Mouse (Mus musculus) neural tube, embryonic 10.5 days (tissue): Measurements from ENCODE around the gene Gm11492.

Experiments used
- DNase-seq: peaks from one replicate; pipeline ENCODE4 v3.0.0-alpha.2; 2017; ENCODE audit warnings: low spot score; ENCODE audit errors: extremely low spot score

The Gm11492 gene

DNA sequence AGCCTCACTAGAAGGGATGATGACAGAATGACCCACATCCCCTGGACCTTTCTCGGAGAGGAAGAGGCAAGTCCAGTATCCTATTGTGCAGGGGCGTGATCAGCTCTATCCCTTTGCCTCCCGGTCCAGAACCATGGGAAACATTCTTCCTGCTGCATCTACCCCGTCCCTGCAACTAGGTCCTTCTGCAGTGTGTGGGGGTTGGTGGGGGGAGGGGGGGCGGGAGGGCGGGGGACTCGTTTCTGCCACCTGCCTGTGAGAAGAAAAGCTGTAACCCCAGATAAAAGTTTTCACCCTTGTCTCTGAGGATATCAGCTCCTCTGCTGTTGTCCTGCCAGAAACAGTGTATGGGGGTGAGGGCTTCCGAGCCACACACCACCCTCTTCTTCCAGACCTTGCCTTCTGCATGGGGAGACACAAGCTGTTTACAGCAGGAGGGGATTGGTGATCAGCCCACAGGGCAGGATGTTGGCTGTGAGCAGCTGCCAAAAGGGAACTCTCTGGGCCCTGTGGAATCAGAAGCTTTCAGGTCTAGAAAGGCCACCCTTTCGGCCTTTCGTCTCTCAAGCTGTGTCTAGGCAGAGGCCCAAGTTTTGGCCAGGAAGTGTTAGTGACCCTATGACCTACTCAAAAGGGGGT, 12.6 kb downstream of the Gm11492 start:
- DNase-seq, result no peak

DNA sequence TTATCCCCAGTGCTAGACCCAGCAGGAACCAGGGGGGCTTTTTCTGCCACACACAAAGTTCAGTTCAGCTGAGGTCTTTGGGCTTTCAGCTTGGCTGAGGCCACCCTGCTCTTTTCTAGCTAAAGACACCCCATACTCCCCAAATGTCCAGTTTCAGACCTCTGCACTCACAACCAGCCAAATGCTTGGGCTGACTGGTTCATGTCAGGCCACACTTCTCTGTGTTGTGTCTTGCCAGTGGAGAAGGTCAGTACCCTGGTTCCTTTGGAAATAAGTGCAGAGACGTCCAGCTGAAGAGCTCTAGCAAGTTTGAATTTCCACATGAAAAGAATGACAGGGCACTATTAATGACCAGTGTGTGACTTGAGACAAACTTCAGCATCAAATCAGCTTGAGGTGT, 13.3 kb downstream of the Gm11492 start:
- DNase-seq, result no peak

GRCm38 (mm10) chr11:87580543-87581085, 14.2 kb downstream of the Gm11492 start:
- no peak for DNase-seq

DNA sequence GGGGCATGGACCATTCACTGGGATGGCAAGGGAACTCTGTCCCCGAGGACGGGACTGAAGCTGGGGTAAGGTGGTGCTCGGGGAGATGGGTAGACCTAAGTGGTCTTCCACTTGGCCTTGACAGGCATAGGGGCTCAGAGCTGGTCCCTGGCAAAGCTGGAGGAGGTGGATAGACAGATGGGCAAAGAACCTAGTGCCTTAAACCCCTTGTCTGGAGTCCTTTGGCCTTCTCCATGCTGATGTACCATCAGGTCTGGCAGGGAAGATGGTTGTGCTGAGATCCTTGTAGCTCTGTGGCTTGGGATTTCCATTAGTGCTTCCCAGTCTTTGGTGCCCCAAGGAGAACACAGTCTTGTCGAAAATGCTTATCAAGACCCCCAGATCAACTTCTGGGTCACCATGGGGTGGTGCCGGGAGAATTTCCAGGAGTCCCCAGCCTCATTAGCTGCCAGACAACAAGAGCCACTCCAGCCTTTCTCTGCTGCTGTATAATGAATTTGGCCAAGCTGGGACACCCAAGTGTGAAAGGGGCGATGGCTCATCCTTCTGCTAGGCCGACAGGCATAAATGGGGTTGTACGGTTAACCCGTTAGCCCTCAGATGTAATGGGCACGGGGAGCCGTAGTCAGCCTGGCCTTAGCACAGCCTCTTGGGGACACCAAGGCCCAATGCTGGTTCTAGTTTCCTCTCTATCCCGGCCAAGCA, 14.9 kb downstream of the Gm11492 start:
- DNase-seq, result no peak

DNA sequence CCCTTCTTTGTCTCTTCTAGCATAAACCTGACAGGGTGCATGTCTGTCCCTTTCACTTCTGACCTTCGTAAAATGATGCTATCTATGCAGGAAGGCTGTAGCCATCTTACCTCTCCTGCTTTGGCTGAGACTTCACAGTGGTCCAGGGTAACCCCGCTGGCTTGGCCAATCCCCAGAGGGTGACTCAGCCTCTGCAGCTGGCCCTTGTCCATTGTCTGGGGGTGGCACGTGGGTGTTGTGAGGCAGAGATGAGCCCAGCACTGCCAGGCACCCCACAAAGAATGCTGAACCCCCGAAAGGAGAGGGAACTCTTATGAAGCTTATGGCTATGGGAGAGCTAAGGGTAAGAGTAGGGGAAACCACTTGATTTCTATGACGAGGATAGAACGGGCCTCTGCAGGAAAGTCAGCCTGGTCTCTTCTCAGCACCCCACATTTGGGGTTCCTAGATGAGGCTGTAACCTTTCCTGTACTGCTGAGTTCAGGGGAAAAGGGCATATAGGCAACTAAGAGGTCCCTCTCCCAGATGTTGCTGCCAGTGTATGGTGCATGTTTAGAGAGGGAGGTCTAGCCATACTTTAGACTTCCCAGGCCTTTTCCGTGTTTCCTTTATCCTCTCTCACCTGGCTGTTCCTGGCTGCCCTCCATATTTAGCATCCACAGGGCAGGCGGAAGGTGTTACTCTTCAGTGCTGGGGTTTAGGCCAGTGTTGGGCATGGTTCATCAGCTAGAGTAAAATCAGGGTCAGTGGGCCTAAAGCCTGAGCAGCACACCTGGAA, 15.7 kb downstream of the Gm11492 start:
- no peak for DNase-seq

DNA sequence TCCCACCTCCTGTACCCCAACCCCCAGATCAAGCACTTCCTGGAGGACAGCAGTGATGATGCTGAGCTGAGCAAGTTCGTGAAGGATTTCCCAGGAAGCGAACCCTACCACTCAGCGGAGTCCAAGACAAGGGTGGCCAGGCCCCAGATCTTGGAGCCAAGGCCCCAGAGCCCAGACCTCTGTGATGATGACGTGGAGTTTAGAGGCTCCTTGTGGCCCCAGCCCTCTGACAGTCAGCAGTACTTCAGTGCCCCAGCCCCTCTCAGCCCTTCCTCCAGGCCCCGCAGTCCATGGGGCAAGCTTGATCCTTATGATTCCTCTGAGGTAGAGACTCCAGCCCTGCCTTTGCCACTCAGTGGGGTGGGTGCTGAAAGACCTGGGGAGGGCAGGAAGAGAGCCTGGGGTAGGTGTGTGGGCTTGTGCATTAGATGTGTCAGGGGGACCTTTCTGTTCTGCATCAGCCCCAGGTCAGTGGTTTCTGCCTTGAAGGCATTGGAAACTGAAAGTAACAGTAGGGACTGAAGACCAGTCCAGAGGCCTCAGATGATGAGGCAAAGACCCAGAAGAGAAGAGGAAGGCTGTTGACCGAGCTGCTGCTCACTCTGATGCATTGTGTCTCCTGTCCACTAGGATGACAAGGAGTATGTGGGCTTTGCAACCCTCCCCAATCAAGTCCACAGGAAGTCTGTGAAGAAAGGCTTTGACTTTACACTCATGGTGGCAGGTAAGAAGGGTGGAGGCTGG, 17.0 kb downstream of the Gm11492 start:
- no peak for DNase-seq

DNA sequence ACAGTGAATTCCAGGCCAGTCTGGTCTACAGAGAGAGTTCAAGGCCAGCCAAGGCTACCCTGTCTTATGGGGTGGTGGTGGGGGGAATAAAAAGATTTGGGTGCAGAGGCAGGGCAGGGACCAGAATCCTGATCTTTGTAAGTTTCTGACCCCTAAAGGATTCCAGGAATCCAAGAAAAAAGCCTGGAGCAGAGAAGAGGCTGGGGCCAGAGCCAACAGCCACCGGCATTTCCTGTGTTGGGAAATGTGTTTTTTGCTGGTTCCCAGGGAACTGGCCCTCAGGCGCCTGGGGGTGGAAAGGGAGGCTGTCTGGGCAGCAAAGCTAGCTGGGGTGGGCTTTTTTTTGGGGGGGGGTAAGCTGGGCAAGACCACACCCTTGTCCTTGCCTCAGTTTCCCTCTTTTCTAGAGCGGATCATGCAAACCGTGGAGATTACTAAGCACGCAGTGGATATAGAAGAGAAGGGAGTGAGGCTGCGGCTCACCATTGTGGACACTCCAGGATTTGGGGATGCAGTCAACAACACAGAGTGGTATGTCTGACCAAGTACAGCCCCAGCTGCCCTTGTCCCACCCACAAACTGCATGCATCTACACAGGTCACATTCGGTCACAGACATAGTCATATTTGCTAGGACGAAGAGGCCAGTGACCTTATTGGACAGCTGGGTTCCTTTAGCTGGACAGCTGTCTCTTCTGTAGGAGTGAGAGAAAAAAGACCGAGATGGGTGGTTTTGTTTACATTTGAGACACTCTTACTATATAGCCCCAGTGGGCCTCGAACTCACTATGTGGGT, 18.5 kb downstream of the Gm11492 start:
- no peak for DNase-seq

GRCm38 (mm10) chr11:87587211-87587874, 20.9 kb downstream of the Gm11492 start:
- DNase-seq, result no peak

DNA sequence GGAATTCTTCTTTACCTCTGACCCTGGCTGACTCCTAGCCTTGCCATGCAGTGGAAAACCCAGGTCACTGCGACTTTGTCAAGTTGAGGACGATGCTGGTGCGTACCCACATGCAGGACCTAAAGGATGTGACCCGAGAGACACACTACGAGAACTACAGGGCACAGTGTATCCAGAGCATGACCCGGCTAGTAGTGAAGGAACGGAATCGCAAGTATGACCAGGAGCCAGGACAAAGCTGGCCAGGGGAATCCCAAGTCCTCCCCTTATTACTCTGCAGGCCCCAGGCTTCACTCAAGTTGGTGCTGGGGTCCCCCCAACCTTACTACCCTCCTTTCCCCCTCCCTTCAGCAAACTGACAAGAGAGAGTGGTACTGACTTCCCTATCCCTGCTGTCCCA, 23.2 kb downstream of the Gm11492 start:
- DNase-seq, result no peak

DNA sequence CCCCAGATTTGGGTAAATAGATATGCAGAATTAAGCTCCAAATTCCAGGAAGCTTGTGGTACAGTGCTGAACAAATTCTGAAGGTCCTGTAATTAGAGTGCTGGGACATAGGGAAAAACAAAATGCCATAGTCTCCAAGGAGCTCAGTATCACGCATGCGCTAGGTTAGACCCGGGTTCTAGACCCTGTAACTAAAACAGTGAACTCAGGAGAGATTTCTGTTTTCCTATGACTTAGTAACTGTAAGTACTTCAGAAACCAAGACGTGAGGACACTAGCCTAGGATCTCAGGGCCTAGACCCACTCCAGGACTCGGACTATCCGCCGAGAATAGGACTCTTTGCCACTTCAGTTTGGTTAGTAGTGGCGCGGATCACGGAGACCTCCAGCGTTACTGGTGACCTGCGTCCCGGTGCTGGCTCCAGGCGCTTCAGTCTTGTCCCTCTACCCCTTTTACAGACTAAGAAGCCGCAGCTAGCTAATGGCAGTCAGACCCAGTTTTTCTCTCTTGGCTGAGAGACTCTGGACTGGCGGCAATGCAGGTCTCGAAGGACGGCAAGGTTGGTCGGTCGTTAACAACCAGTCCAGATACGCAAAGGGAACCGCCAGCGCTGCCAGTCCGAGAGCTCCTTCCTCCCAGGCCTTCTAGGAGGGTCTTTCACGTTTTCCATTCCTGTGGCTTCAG, 24.5 kb downstream of the Gm11492 start:
- peak; percentile 61 for DNase-seq

DNA sequence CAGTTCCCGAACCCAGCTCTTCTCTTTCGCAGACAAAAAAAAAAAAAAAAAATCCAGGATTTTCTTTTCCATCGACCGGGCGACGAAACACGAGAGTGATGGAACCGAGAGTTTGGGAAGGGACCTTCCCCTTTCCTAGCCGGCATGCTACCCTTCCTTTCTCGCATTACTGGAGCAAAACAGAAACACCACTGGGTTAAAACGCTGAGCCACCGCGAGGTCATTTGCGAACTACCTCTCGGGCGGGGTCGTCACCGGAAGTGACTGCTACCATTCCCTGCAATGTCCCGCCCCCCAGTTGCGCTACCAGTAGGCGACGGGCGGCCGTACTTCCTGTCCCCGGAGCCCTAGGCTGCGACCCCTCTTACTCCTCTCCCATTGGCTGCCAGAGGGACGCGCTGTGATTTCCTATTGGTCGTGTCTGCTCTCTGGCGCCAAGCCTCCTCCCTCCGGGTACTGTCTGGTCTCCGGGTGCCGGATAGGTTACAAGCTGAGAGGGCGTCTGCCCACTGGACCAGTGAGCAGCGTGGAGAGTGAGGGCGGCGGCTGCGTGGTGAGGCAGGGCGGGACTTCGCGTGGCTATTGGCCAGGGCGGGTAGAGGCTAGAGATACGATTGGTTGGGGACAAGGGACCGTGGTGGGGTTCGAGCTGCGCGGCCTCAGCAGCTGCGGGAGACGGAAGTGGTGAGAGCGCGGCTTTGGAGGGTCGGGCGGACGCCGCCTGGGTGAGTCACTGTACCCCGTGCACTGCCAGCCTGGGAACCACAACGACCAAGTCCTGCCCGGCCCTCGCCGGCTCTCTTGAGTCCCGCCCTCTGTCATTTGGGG, 25.3 kb downstream of the Gm11492 start, which contains the start of gene Mtmr4:
Mtmr4 (plus strand) TSS at position 637 of the 828 bp plus-strand sequence.
- DNase-seq, result peak; percentile 97

DNA sequence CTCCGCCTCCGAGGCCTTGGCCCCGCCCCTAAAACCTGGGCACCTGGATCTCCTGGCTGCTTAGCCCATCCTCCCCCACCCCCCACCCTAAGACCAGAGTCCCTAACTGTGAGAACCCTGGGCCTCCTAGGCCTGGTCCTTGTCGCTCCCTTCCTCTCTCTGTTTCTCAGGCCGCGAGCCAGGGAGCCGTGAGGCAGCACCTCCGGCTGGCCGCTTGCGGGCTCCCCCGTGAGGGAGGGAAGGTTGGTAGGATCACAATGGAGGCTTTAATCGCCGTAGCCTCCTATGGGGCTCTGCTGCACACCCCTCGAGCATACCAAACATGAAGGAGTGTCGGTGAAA, 25.9 kb downstream of the Gm11492 start:
- no peak for DNase-seq

- DNase-seq, result no peak
These were observed 26.5 kb downstream of the Gm11492 start for GRCm38 (mm10) chr11:87592713-87593598.

DNA sequence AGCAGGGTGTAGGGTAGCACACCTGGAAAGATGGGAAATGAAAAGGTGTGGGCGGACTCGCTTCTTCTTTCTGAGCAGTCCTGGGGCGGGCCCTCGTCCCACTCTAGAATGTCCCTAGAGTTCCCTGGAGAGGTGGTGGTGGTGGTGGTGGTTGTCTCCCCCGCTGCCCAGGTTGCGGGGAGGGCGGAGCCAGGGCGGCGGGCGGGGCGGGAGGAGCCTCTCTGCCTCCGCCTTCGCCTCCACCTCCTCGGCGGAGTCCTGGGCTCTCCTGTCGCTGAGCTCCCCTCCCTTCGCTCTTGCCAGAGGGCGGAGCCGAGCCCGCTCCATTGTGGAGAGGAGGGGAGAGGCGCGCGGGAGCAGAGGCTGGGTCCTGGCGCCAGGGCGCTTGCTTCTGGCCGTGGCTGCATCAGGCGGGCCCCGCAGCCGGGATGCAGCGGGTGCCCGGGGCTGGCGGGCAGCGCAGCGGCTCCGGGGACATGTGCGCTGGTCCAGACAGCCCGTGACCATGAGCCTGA, 28.9 kb downstream of the Gm11492 start:
- peak; percentile 86 for DNase-seq

- DNase-seq, result no peak
These were observed 29.5 kb downstream of the Gm11492 start for GRCm38 (mm10) chr11:87595976-87596375.

DNA sequence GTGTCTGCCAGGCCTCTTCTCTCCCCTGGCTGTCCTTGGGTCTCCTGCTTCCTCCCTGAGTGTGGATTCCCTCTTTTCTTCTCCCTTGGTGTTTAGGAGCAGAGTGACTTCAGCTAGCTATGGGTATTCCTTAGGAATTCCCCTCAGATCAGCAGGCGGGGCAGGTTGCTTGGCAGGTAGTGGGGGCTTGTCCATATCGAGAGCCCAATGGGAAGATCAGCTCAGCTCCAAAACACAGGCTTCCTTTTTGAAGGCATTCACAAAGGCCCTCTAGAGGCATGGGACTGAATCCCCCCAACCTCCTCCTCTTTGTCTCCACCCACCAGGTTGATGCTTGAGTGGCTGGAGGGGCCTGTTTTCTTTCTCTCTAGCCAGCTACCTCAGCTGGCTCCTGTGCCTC, 30.0 kb downstream of the Gm11492 start:
- DNase-seq, result no peak

DNA sequence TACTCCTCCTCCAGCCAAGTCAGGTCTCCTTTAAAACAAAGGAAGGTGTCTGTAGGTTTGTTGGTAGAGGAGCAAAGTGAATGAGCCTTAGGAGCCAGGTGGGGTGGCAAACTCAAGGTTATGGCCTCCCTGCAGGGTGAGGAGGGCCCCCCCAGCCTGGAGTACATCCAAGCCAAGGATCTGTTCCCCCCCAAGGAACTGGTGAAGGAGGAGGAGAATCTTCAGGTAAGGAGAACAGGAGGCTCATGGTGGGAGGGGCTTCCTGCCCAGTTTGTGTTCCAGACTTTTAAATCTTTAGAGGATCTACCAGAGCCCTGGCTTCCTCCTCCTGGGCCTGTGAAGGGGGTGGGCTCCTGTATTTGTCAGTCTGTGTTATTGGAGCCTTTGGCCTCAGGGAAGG, 30.6 kb downstream of the Gm11492 start:
- no peak for DNase-seq
